Mouse (Mus musculus) lung, postnatal 0 days (tissue): Measurements from ENCODE around the gene Banp.

Source experiments
- CTCF ChIP-seq: IDR thresholded peaks from 2 replicates; pipeline ENCODE4 v1.5.1; 2016; ENCODE audit warnings: antibody characterized with exemption, mild to moderate bottlenecking
- EP300 ChIP-seq: IDR thresholded peaks from 2 replicates; pipeline ENCODE4 v1.6.1; 2016; ENCODE audit warnings: antibody characterized with exemption, mild to moderate bottlenecking, control low read depth

- peak; percentile 40 for TF ChIP-seq EP300
- TF ChIP-seq CTCF, result no peak
Observed at GRCm38 (mm10) chr8:122074442-122074841, 124.9 kb downstream of the Banp start.
